Mouse (Mus musculus) embryonic fibroblast, embryonic 13.5 days (primary cell): ENCODE measurements around the gene Adora1. TPM values are rescaled to one million over a fixed set of nuclear protein-coding genes. Genes with fewer than 3 reads are reported as not detected.

Experiments used
- H3K27ac ChIP-seq: 2 replicates; pipeline ENCODE4 v1.5.1; 2012; ENCODE audit warnings: low read length, control low read depth, inconsistent platforms; ENCODE audit not compliant: insufficient read depth
- H3K4me1 ChIP-seq: 2 replicates; pipeline ENCODE4 v1.6.1; 2011; ENCODE audit warnings: low read length; ENCODE audit not compliant: control insufficient read depth, insufficient read depth
- H3K4me3 ChIP-seq: 2 replicates; pipeline ENCODE4 v1.5.1; 2011; ENCODE audit warnings: mild to moderate bottlenecking, control low read depth, low read length; ENCODE audit not compliant: insufficient read depth
- CTCF ChIP-seq: IDR thresholded peaks from 2 replicates; pipeline ENCODE4 v1.5.1; 2011; ENCODE audit warnings: mild to moderate bottlenecking, control low read depth, low read length, moderate library complexity, borderline replicate concordance; ENCODE audit not compliant: insufficient read depth
- POLR2A ChIP-seq: IDR thresholded peaks from 2 replicates; pipeline ENCODE4 v1.6.1; 2011; ENCODE audit warnings: low read depth, mild to moderate bottlenecking, control low read depth, low read length, moderate library complexity
- polyA plus RNA-seq: library from polyadenylated mRNA; stranded (reverse); fragments of >200 nt; gene quantifications from 2 replicates; pipeline ENCODE4 v1.2.4, GENCODE M21; 2011; ENCODE audit warnings: low read depth; ENCODE audit not compliant: missing spikeins, insufficient read length

Gene Adora1
- polyA plus RNA-seq, 1 experiment, result 0.79 TPM

DNA sequence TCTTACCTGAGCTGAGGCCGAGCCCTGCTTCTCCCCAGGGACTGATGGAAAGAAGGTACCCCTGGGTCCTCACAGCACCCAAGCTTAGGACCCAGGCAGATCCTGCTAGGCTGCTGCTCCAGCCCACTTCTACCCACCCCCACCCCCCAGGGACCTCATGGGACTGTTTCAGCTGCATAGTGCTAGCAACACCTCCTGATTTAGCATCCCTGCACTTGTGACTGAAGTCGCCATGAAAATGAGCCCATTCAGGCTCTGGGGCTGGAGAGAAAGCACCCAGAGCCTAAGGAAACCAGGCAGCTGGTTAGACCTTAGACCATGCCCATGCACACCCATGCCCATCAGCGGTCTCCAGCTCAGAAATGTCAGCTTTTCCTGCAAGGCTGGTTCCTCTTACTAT lies 17.3 kb downstream of the Adora1 start:
- Histone ChIP-seq H3K27ac (no peak overlapping the region), H3K4me3 (no peak overlapping the region), H3K4me1 (no peaks in the 10 kb centered on the region)
- TF ChIP-seq CTCF (no peak), POLR2A (no peak)

DNA sequence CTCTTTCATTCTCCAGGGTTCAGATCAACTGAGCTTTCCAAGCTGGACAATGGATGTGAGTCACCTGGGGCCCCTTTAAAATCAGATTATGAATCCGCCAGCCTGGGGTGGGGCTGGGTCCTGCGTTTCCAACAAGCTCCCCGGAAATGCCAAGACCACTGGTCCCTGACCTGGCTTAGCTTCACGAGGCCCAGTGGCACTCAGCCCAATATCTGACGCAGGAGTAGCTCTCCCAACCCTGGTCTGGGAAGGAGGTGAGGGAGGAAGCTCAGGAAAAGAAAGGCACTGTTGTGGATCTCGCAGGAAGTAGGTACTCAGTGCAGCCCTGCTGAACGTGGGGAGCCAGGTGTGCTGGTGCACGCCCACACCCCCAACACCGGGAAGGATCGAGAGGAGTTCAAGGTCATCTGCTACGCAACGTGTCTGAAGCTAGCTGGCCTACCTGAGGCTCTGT lies 18.2 kb downstream of the Adora1 start:
- Histone ChIP-seq H3K4me3 (no peak overlapping the region), H3K27ac (no peak overlapping the region), H3K4me1 (no peaks in the 10 kb centered on the region)
- TF ChIP-seq POLR2A, result no peak
- TF ChIP-seq CTCF, result no peak

DNA sequence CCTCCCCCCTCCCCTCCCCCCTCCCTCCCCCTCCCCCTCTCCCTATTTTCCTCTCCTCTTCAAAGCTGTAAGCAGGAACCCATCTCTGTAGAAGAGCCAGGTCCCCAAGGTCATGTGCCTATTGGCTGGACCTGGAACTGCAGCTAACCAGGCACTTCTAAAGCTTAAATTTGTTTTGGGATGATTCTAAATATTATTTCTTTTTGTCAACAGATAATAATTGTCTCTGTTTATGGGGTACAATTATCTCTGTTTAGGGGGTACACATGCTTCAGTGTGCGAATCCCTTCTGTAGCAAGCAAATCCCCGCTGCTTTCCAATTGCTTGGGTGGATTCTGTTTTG lies 18.6 kb downstream of the Adora1 start:
- no peak overlapping the region for H3K27ac ChIP-seq
- no peaks in the 10 kb centered on the region for H3K4me1 ChIP-seq
- TF ChIP-seq CTCF (no peak), POLR2A (no peak)
- H3K4me3 ChIP-seq, result no peak overlapping the region

DNA sequence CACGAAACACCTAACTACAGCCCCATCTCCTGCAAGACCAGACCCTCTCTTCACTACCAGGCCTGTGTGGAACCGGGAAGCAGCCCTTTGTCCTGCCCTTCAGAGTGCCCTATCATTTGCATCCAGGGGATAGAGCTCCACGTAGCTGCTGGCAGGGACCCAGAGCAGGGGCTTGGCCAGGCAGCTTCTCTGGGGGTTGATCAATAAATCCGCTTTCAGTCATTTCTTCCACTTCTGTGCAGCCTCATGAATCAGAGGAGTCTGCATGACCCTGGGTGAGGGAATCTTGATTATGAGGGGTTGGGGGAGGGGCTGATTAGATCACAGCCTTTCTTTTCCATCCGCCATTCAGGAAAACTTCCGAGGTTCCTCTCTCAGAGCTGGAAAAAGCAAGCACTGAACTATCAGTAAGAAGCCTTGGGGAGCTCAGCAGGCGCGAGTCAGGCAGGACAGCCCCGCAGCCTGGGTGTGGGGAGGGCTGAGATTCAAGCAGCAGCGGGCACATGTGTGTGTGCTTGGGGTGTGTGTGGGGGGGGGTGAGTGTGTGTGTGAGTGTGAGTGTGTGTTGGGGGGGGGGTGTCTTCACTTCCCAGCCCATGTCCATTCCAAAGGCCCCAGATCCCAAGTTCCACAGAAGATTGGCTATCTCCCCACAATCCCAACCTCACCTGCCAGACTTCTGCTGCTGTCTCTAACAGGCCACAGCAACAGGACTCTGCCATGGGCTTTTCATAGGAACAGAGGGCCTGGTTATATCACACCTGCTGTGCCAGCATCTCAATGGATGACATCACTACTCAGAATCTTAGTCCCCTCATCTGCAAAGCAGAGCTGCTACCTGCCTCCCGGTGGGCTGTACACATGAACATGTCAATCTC lies 19.2 kb downstream of the Adora1 start:
- no peak overlapping the region for H3K4me3 ChIP-seq
- TF ChIP-seq POLR2A (no peak), CTCF (no peak)
- H3K27ac ChIP-seq, result no peak overlapping the region
- H3K4me1 ChIP-seq, result no peaks in the 10 kb centered on the region

DNA sequence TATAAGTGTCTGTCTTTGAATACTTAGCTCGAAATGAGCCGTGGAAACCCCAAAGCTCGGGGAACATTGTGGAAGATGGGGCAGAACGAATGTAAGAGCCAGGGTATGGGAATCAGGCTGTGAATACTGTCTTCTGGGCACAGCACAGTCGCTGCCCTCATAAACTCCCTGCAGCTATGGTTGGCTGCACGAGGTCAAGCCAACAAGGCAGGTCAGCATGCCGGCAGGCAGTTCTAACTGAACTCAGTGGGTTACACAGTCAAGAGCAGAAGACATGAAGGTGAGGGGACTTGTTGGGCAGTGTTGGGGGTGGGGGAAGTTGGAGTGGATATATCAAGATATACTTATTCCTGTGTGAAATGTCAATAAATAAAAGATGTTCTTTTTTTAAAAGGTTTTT lies 20.2 kb downstream of the Adora1 start:
- TF ChIP-seq POLR2A, result no peak
- TF ChIP-seq CTCF, result no peak
- no peak overlapping the region for H3K27ac ChIP-seq
- H3K4me1 ChIP-seq, result no peaks in the 10 kb centered on the region
- H3K4me3 ChIP-seq, result no peak overlapping the region

DNA sequence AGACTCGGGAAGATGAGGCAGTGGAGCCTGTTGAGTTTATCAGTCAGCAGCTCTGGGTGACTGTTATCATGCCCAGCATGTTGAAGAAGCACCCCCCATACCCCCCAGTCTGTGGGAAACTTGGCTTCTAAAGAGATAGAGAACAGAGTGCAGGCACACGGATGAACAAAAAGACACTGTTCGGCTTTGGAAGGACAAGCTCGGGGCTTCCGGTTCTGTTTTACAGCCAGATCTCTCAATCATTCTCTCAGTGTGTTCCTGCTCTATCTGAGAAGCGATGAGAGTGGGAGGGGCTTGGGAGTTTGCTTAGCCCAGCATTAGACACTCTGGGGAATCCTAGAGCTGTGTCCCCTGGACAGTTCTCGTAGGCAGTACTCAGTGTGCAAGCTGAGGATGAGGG lies 21.8 kb downstream of the Adora1 start:
- Histone ChIP-seq H3K4me1 (no peaks in the 10 kb centered on the region), H3K27ac (no peak overlapping the region), H3K4me3 (no peak overlapping the region)
- TF ChIP-seq POLR2A (no peak), CTCF (no peak)

DNA sequence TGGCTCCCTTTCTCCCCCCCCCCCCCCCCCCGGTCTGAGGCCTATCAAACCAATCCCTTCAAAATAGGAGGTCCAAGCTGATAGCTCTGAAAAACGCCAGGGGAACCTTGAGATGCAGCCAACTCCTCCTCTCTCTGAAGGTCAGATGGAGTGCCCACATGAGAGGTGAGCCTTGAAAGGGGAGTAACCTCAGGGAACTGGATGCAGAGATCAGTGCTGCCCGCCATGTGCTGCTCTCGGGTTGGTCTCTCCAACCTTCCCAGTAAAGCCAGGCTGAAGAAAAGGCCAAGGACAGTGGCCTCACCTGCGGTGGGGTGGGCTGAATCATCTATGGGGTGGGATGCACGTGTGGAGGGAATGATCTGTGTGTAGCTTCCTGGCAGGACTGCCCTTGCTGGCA lies 22.9 kb downstream of the Adora1 start:
- no peak for TF ChIP-seq POLR2A
- TF ChIP-seq CTCF, result no peak
- H3K27ac ChIP-seq, result no peak overlapping the region
- H3K4me1 ChIP-seq, result no peaks in the 10 kb centered on the region
- no peak overlapping the region for H3K4me3 ChIP-seq

DNA sequence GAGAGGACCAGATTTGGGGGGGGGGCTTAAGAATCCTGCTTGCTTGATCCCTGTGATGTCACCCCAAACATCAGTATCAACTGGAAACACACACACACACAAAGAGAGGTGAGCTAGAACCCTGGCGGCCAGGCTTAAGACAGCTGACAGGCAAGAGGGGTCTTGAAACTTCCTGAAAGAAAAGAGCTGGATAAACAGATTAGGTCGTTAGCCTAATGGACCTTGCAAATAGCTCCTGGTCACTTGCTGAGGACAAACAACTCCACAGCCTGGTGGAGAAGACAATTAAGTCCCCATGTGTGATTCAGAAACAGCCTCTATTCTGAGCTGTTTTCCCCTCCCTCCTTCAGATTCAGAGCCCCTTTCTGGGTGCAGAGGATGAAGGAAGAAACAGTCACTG lies 23.6 kb downstream of the Adora1 start:
- Histone ChIP-seq H3K4me1 (no peaks in the 10 kb centered on the region), H3K27ac (no peak overlapping the region), H3K4me3 (no peak overlapping the region)
- TF ChIP-seq CTCF (no peak), POLR2A (no peak)

DNA sequence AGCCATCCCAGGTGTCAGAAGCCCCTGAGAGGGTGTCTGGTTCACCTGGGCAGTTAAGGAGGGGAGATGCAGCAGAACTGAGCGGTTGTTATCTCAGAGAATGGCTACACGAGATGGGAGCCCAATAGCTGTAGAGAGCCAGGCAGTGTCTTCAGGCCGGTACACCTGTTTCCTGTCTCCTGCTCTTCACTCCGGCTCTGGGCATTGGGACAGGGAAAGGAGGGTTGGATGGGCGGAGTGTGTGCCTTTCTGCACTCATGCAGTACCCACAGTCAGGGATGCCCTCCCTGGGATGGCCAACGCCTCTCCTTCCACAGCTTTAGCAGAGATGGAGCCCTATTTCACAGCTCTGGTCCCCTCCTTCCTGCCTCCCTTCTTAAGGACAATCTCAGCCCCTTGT lies 24.2 kb downstream of the Adora1 start:
- H3K4me1 ChIP-seq, result no peaks in the 10 kb centered on the region
- no peak overlapping the region for H3K27ac ChIP-seq
- H3K4me3 ChIP-seq, result no peak overlapping the region
- TF ChIP-seq CTCF, result no peak
- no peak for TF ChIP-seq POLR2A

DNA sequence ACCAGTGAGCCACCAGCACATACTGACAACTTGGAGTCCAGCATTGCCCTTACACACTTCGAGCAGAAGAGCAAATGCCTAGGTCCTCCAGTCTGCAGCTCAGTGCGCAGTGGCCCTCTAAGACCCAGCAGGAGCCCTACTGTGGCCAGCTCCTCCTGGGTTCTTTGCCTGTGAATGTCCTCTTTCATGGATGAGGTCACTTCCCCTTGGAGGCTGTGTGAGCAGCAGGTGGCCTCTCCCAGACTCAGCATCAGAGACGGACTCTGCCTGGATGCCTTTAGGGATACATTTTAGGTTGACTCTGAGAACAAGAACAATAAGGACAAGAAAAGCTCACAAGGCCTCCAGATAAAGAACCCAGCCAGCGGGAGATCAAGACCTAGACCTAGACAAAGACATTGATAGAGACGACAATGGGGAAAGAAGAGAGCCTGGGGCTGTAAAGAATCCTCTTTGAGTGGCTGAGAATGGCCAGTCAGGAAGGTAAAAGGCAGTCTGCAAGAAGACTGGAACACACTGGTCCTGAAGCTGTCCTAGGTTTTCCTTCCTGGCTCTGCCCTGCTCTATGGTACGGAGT lies 25.0 kb downstream of the Adora1 start:
- TF ChIP-seq POLR2A, result no peak
- TF ChIP-seq CTCF, result no peak
- no peak overlapping the region for H3K4me3 ChIP-seq
- no peaks in the 10 kb centered on the region for H3K4me1 ChIP-seq
- no peak overlapping the region for H3K27ac ChIP-seq
